Mouse (Mus musculus) cerebellum, postnatal 14 days (tissue): ENCODE measurements around the gene Pnpla2.

Source experiments
- DNase-seq, 2 experiments: peaks; one replicate each; pipeline ENCODE4 v3.0.0; 2021; ENCODE audit warnings: mixed read lengths in 2 of 2

The Pnpla2 gene

GRCm38 (mm10) chr7:141485186-141485585, 30.2 kb downstream of the Pnpla2 start:
- DNase-seq = peak in 1 of 2 experiments; percentile 65

- peak; percentile 98 to 99 for DNase-seq
Observed at GRCm38 (mm10) chr7:141485606-141486005, 30.6 kb downstream of the Pnpla2 start.

GRCm38 (mm10) chr7:141486239-141486638, 31.2 kb downstream of the Pnpla2 start:
- DNase-seq = no peak

- DNase-seq = peak in 1 of 2 experiments; percentile 44
Observed at GRCm38 (mm10) chr7:141487141-141487540, 32.1 kb downstream of the Pnpla2 start.

- DNase-seq = no peak
Observed at GRCm38 (mm10) chr7:141491151-141491550, 36.2 kb downstream of the Pnpla2 start.

- peak in 1 of 2 experiments; percentile 65 for DNase-seq
Observed at GRCm38 (mm10) chr7:141492738-141493137, 37.7 kb downstream of the Pnpla2 start.

- DNase-seq = peak in 1 of 2 experiments; percentile 33
Observed at GRCm38 (mm10) chr7:141493729-141494128, 38.7 kb downstream of the Pnpla2 start.

- DNase-seq = peak in 1 of 2 experiments; percentile 52
Observed at GRCm38 (mm10) chr7:141495379-141495778, 40.4 kb downstream of the Pnpla2 start.

- peak; percentile 63 for DNase-seq
Observed at GRCm38 (mm10) chr7:141495940-141496339, 40.9 kb downstream of the Pnpla2 start.

GRCm38 (mm10) chr7:141497600-141497999, 42.6 kb downstream of the Pnpla2 start:
- peak in 1 of 2 experiments; percentile 43 for DNase-seq

- DNase-seq = peak; percentile 79 to 81
Observed at GRCm38 (mm10) chr7:141501820-141502555, 47.0 kb downstream of the Pnpla2 start.

- peak; percentile 81 to 89 for DNase-seq
Observed at GRCm38 (mm10) chr7:141502556-141502905, 47.5 kb downstream of the Pnpla2 start.

- no peak for DNase-seq
Observed at GRCm38 (mm10) chr7:141506278-141506677, 51.3 kb downstream of the Pnpla2 start.

- no peak for DNase-seq
Observed at GRCm38 (mm10) chr7:141508160-141508559, 53.2 kb downstream of the Pnpla2 start.

- peak; percentile 36 to 71 for DNase-seq
Observed at GRCm38 (mm10) chr7:141510196-141510595, 55.2 kb downstream of the Pnpla2 start.
